In genomic region chr4:151133760-151134159, GRCm38 (mm10) we compare ENCODE assay signal across 38 mouse cellular contexts. TPM values are rescaled to one million over a fixed set of nuclear protein-coding genes. Genes with fewer than 3 reads are reported as not detected.
DNase-seq lines count a peak whose midpoint lies in the region; ATAC-seq and TF ChIP-seq lines count a peak whose summit lies in the region.
"Had no signal": no experiment of that assay in that cellular context is flagged by ENCODE, and none has a peak within 500 bp of the region (broad histone marks: within the 10 kb centered on the region; RNA-seq: fewer than 3 reads in every experiment).

No protein-coding gene starts in this region.

- TF ChIP-seq CTCF in midbrain, postnatal 0 days (IDR thresholded peaks at IDR 0.05): no peak

- H3K9ac ChIP-seq in midbrain, postnatal 0 days (replicated peaks; ENCODE audit: low read length, poor library complexity, severe bottlenecking): no peak overlapping the region
- no peak overlapping the region for H3K9ac ChIP-seq in neural tube, embryonic 15.5 days (replicated peaks)
- H3K9ac ChIP-seq: embryonic facial prominence, embryonic 15.5 days; forebrain, embryonic 12.5 days; forebrain, postnatal 0 days; heart, embryonic 15.5 days; hindbrain, embryonic 12.5 days; intestine, embryonic 15.5 days; limb, embryonic 13.5 days; lung, embryonic 15.5 days; midbrain, embryonic 13.5 days had no signal

- no peak overlapping the region for H3K4me2 ChIP-seq in midbrain, postnatal 0 days (ENCODE audit: low read depth, low read length, poor library complexity, severe bottlenecking)
- no peak overlapping the region for H3K4me2 ChIP-seq in neural tube, embryonic 15.5 days
- H3K4me2 ChIP-seq: embryonic facial prominence, embryonic 15.5 days; forebrain, embryonic 12.5 days; heart, embryonic 15.5 days; hindbrain, embryonic 12.5 days; intestine, embryonic 15.5 days; limb, embryonic 13.5 days; liver, embryonic 11.5 days; lung, embryonic 15.5 days; midbrain, embryonic 13.5 days had no signal

- H3K4me3 ChIP-seq in midbrain, embryonic 10.5 days: no peak overlapping the region
- no peak overlapping the region for H3K4me3 ChIP-seq in midbrain, postnatal 0 days (ENCODE audit: low read depth, low read length)
- no peak overlapping the region for H3K4me3 ChIP-seq in neural tube, embryonic 15.5 days (replicated peaks)
- H3K4me3 ChIP-seq: embryonic facial prominence, embryonic 15.5 days; forebrain, embryonic 12.5 days; heart, embryonic 15.5 days; hindbrain, embryonic 12.5 days; intestine, embryonic 15.5 days; limb, embryonic 13.5 days; lung, embryonic 15.5 days; midbrain, embryonic 13.5 days had no signal

- no peak for ATAC-seq in midbrain, postnatal 0 days (ENCODE audit: low FRiP score)
- ATAC-seq in megakaryocyte progenitor cell, adult 5-6 weeks (replicated peaks; ENCODE audit: poor library complexity): peak; percentile 25; the same call in 1 of the 2 replicates
- no peak for ATAC-seq in neural tube, embryonic 15.5 days (ENCODE audit: low FRiP score)
- ATAC-seq: activated CD4-positive, CD25-positive, alpha-beta regulatory T cell, adult 4 months; hindbrain, postnatal 0 days; intestine, embryonic 15.5 days; midbrain, embryonic 13.5 days had no signal

- no peaks in the 10 kb centered on the region for H3K9me3 ChIP-seq in midbrain, embryonic 10.5 days (replicated peaks)
- no peaks in the 10 kb centered on the region for H3K9me3 ChIP-seq in midbrain, postnatal 0 days (ENCODE audit: low read length)
- H3K9me3 ChIP-seq in neural tube, embryonic 15.5 days (replicated peaks): no peaks in the 10 kb centered on the region
- H3K9me3 ChIP-seq: embryonic facial prominence, embryonic 15.5 days; forebrain, embryonic 12.5 days; heart, embryonic 15.5 days; hindbrain, embryonic 12.5 days; intestine, embryonic 15.5 days; limb, embryonic 13.5 days; lung, embryonic 15.5 days; midbrain, embryonic 13.5 days had no signal

- 70% methylated on average over 4 of the region's 4 CpGs for WGBS in midbrain, embryonic 10.5 days
- 62% methylated on average over 4 of the region's 4 CpGs for WGBS in midbrain, postnatal 0 days
- WGBS in neural tube, embryonic 15.5 days: 80% methylated on average over 4 of the region's 4 CpGs

- DNase-seq in cerebellum, adult 9-11 months: peak; percentile 53
- DNase-seq in cerebellum, adult 18-20 months: no peak
- DNase-seq in midbrain, embryonic 10.5 days (ENCODE audit: low spot score): no peak
- no peak for DNase-seq in midbrain, postnatal 0 days (ENCODE audit: low spot score)
- DNase-seq in kidney, postnatal 25 days: no peak
- DNase-seq: adrenal gland, adult 8-10 months; cerebellum, adult 11-12 months; gastrocnemius, postnatal 10 days; heart, postnatal 36 days; kidney, adult 2 months; kidney, postnatal 4 days; thymus, adult 2 months; thymus, postnatal 4 days had no signal

- H3K27me3 ChIP-seq in midbrain, embryonic 10.5 days (ENCODE audit: low read depth, poor library complexity, severe bottlenecking): peaks cover 65% of the 10 kb centered on the region
- no peaks in the 10 kb centered on the region for H3K27me3 ChIP-seq in midbrain, postnatal 0 days (ENCODE audit: insufficient read depth, low read length)
- H3K27me3 ChIP-seq in neural tube, embryonic 15.5 days (replicated peaks): no peaks in the 10 kb centered on the region
- H3K27me3 ChIP-seq: embryonic facial prominence, embryonic 15.5 days had no signal

- peak overlapping the region; percentile 6; the same call in 1 of the 2 replicates for H3K27ac ChIP-seq in midbrain, embryonic 10.5 days (replicated peaks)
- H3K27ac ChIP-seq in midbrain, postnatal 0 days (ENCODE audit: low read depth, low read length): no peak overlapping the region
- H3K27ac ChIP-seq in neural tube, embryonic 15.5 days (replicated peaks): no peak overlapping the region
- H3K27ac ChIP-seq: embryonic facial prominence, embryonic 15.5 days; forebrain, embryonic 12.5 days; heart, embryonic 15.5 days; hindbrain, embryonic 12.5 days; hindbrain, postnatal 0 days; intestine, embryonic 15.5 days; limb, embryonic 13.5 days; lung, embryonic 15.5 days; midbrain, embryonic 13.5 days had no signal

- H3K4me1 ChIP-seq in midbrain, embryonic 10.5 days: peaks cover 42% of the 10 kb centered on the region
- H3K4me1 ChIP-seq in midbrain, postnatal 0 days (ENCODE audit: insufficient read depth, low read length): peaks cover 19% of the 10 kb centered on the region
- H3K4me1 ChIP-seq in neural tube, embryonic 15.5 days: peaks cover 40% of the 10 kb centered on the region

- H3K36me3 ChIP-seq in midbrain, embryonic 10.5 days: no peaks in the 10 kb centered on the region
- no peaks in the 10 kb centered on the region for H3K36me3 ChIP-seq in midbrain, postnatal 0 days (ENCODE audit: insufficient read depth, low read length)
- no peaks in the 10 kb centered on the region for H3K36me3 ChIP-seq in neural tube, embryonic 15.5 days
- H3K36me3 ChIP-seq: embryonic facial prominence, embryonic 15.5 days; forebrain, embryonic 12.5 days; heart, embryonic 15.5 days; hindbrain, embryonic 12.5 days; intestine, embryonic 15.5 days; limb, embryonic 13.5 days; lung, embryonic 15.5 days; midbrain, embryonic 13.5 days had no signal

RNA-seq across cellular contexts. Expression of gene Gm13090, which starts 44.4 kb away (rescaled TPM):
- not detected in 2 replicates for polyA plus RNA-seq in midbrain, embryonic 10.5 days (2016; fragmentation: Nextera tagmentation; extraction: Ambion mirVana)
- total RNA-seq in midbrain, postnatal 0 days (2014; rRNA removed): not detected in 2 replicates
- polyA plus RNA-seq in midbrain, postnatal 0 days (2015; fragmentation: Nextera tagmentation; extraction: Ambion mirVana): not detected in 2 replicates
- not detected in 2 replicates for total RNA-seq in megakaryocyte progenitor cell, adult 5-6 weeks (2015)
- total RNA-seq in megakaryocyte progenitor cell, adult 5-6 weeks (2017): not detected in 2 replicates
- 0.34 TPM in 1 of 2 replicates, not detected in the other for polyA plus RNA-seq in neural tube, embryonic 15.5 days (2015; fragmentation: Nextera tagmentation; extraction: Ambion mirVana)
- total RNA-seq: adrenal gland, adult 8-10 months; common myeloid progenitor, adult 5-6 weeks; forebrain, postnatal 0 days; gastrocnemius, postnatal 10 days; granulocyte monocyte progenitor cell, adult 5-6 weeks; heart, postnatal 36 days; hindbrain, postnatal 0 days; layer of hippocampus, adult 8-10 months; layer of hippocampus, postnatal 25 days; left cerebral cortex, adult 8-10 months; left cerebral cortex, postnatal 36 days; megakaryocyte, adult 5-6 weeks; MEL; monocyte, adult 5-6 weeks had no signal
- polyA plus RNA-seq: activated CD4-positive, CD25-positive, alpha-beta regulatory T cell, adult 4 months; embryonic facial prominence, embryonic 15.5 days; forebrain, postnatal 0 days; heart, embryonic 15.5 days; hindbrain, embryonic 12.5 days; hindbrain, postnatal 0 days; intestine, embryonic 15.5 days; kidney, adult 2 months; kidney, embryonic 16.5 days; limb, embryonic 13.5 days; liver, embryonic 11.5 days; liver, embryonic 16.5 days; lung, embryonic 15.5 days; thymus, adult 2 months had no signal
